Mouse (Mus musculus) layer of hippocampus, postnatal 25 days (tissue): ENCODE measurements around the gene Grik3. TPM values are rescaled to one million over a fixed set of nuclear protein-coding genes. Genes with fewer than 3 reads are reported as not detected.

Source experiments
- DNase-seq, 2 experiments: peaks; one replicate each; pipeline ENCODE4 v3.0.0; 2022; ENCODE audit warnings: mixed read lengths in 2 of 2, low spot score in 1 of 2; ENCODE audit errors: extremely low spot score in 1 of 2
- total RNA-seq, 2 experiments: library from RNA; stranded (reverse); gene quantifications; 2 replicates each; pipeline ENCODE4 v1.2.3; 2021

Gene Grik3
- total RNA-seq, 2 experiments from 2014 or later, result 22.5 to 22.7 TPM

DNA sequence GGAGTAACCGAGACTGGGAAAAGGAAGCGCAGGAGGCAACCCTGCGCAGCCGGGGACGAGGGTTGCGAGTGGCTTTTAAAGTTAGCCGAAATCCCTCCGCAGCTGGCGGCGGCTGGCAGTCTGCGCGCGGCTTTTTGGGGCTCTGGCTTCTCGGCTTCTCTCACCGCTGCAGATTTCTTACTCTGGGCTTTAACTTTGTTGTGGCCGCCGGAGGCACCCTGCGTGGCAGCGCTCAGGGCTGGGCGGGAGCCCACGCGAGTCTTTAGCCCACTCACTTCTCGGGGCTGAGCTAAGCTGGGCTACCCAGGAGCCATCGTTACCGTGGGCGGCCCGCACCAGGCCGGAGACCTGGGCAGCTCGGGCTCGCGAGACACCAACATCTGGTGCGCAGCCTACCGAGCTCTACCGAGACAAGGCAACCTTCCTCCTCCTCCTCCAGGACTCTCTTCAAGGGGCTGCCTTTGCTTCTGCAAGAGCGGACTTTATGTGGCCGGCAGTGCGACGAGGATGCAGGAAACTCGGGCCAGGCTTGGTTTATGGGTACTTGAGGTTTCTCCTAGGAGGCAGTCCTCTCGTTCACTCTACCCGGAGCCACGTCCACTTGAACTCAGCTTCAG, 1.1 kb downstream of the Grik3 start:
- no peak for DNase-seq

DNA sequence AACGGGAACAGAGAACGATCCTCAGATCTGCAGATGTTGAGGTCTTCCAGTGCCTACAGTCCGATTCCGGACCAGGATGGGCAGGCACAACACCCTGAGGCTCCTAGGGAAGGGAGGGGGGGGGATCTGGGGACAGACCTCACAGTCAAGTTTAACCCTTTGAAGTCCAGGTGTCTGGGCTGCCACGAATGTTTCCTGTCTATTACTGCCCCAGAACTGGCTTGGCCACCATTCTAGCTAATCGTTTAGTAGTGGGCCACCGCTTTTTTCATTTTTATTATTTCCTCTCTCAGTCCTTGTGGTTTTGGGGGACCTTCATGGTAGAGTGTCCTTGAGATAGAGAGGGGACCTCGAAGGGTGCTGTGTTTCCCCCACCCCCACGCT, 1.6 kb downstream of the Grik3 start:
- DNase-seq, result no peak

DNA sequence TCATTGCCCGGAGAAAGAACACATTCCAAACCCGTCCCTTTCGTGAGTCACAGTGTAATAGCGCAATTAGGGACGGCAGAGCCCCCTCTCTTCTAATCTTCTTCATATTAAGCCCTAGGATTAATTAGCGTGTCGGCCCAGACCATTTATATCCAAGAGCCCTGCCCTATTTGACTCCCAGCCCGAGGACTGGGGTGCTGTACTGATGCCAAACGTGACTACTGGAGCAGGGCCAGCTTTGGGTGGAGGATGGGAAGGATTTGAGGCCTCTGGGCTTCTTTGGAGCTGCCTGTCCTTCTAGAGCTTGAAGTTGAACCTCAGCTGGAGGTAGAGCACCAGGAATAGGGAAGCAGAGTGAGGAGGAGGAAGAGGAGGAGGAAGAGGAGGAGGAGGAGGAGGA, 2.2 kb downstream of the Grik3 start:
- no peak for DNase-seq

DNA sequence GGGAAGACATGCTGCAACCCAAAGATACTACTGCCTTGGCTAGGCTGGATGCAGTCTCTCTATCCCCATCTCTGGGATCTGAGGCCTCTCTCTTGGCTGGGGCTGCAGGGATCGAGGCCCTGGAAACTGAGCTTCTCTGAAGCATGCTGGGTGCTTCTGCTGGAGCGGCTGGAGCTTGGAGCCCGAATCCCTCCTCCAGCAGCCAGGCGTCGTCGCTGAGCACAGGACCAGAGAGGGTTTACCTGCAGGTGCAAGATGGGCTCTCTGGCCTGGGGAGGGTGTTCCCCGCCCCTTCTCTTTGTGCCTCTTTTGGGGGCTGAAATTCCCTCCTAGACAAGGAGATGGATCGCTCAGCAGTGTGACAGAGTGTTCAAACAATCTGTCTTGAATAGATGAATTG, 2.6 kb downstream of the Grik3 start:
- DNase-seq, result no peak

DNA sequence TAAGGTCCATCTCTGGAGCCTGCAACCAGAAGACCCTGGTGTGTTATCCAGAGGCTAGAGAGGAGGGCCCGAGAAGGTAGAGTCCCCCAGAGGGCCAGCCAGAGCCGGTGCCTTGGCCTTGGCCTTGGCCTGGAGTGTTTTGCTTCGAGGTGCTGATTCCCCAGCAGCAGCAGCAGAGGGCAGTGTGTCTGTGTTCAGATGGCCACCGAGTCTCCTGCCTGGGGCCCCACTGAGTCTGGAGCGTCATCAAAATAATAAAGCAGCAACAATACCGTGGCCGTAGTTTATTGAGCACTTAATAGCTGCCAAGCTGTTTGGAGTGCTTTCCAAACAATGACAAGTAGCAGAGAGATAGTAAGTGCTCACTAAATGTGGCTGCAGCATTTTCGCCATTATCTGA, 5.0 kb downstream of the Grik3 start:
- DNase-seq, result no peak

DNA sequence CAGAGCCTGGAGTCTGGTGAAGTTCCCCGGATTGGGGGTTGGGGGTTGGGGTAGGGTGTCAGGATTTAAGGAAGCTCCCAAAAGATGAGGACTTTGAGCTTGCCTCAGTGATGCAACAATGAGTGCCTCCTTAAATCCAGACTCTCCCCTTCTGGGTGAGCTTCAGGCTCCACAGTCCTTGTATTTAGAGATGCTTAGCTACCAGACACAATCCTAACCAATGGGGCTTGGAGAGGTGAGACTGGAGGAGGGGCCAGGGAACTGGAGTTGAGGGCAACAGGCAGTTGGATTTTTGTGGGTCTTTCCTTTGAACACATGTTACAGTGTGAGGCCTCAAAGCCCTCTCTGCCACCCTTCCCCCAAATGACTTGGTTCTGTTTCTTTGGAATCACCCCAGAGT, 6.5 kb downstream of the Grik3 start:
- no peak for DNase-seq

DNA sequence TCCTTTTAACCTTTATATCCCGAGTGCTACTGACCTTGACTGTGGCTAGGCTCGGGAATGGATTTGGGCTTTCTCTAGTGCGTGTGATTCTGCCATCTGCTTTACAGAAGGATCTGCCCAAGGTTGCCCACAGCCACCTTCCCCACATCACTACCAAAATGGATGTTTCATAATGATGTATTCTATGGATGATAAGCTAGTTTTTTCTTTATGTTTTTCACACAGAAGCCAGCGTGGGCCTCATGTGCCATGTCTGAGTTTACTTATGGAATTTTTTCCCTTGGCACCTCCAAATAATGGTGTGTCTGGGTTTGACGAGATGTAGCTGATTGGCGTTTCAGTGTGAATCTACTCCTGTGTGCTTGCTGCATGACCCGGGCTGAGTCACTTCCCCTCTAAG, 7.0 kb downstream of the Grik3 start:
- no peak for DNase-seq

DNA sequence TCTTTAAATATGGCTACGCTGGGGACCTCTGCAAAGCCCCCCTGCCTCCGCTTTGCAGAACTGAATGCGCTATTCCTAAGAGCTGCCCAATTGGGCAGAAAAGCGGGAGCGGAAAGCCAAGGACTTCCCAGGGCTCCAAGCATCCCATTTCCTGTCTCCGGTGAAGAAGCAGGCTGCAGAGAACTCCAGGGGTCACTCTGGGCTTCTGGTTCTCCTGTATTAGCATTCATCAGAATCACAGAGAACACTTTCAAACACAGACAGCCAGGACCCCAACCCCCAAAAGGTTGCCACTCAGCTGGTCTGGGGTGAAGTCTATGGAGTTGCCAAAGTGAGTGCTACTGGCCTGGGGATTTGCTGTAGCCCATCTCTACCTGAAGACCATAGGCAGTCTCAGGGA, 8.4 kb downstream of the Grik3 start:
- DNase-seq, result no peak

DNA sequence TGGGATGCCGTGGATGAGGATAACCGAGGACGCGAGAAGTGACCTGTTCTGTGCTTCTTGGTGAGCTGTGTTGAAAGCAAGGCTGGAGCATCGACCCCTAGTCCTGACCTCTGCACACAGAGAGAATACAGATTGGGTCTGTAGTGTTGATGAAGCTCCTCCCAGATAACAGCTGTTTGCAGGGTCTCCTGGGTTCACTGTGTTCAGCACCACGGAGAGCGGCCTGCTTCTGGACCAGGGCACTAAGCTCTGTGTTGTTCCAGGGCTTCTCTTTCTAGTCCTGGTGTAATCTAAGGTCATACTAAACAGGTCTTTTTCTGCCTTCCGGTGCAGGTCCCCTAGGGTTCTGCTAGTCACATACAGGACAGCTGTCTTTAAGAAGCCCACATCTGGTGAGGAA, 12.4 kb downstream of the Grik3 start:
- DNase-seq, result peak in 1 of 2 experiments; percentile 43

DNA sequence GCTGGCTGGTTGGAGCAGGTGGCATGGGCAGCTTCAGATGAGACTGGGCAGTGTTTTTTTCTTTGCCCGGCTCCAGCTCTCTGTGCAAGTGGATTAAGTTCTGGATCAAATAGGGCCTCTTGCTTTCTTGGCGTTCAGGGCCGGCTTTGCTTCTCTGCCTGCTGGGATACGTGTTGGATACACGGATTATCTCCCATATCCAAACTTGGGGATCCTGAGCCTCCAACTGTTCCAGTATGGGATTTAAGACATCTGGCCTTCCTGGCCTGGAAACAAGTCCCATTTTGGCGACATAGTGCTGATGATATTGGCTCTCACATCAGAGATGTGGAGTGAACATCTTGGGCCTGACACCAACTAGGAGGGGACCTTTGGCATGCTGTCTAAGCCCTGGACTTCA, 21.9 kb downstream of the Grik3 start:
- no peak for DNase-seq

DNA sequence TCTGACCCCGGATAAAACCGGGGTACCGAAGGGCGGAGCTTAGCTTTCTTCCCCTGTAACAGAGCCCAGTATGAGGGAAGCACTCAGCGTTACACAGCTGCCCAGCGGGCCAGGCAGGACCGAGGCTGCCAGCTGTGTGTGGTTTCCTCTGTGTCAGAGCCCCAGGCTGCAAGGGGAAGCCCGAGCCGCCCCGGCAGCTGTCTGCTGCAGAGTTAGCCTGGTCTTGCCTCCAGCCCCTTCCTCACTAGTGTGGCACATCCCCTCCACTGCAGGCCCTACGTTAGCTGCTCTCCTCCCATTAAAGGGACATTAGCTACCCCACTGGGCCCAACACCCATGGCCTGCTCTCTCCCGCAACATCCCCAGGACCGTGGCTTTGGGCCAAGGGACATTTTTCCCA, 25.1 kb downstream of the Grik3 start:
- DNase-seq, result no peak

DNA sequence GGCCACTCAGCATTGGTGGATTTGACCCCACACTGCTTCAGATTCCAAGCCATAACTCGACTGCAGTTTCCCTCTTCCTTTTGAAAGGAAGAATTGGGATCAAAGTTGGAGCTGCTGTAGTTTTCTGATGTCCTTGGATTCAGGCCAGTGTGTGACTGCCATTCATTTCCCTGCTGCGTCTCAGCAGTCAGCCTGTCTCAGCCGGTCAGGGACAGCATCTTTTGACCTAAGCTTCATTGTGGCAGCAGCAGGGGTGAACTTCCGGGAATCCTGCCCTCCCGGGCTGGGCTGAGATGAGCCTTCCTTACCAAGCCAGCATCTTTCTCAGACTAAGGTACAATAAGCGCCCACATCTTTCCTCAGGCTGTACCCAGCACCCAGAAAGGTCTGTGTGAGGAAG, 26.1 kb downstream of the Grik3 start:
- no peak for DNase-seq

DNA sequence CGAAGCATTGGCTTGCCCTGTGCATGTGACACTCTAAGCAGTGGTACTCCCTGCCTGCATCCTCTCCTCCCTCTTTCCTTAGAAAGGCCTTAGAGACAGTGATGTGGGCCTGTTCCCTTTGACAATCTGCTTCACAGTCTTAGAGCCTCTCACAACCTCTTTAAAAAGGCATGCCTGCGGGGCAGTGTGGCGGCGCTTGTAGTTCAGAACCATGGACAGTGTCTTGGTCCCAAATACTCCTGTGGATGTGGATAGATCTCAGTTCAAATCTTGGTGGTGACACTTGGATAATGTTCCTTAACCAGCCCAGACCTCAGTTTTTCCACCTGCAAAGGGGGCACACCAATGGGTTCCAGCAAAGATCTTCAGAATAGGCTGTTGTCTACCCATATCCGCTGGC, 28.4 kb downstream of the Grik3 start:
- DNase-seq, result no peak

DNA sequence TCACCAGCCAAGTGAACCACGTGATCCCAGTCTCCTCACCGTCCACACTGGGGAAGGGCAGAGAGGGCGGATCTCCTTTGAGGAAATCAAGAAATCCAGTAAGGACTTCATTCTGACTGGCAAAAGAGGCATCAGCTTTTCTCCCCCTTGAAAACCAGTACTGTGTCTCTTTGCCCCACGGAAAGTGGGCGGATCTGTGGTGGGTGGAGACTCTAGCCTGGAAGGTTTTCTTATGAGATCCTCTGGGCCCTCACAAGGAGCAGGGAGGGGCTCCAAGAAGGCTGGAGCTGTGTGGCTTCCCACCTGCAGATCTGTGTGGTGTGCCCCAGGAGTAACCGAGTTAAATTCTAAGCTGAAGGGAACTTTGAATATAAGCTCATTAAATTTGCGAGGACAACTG, 32.4 kb downstream of the Grik3 start:
- DNase-seq, result no peak

DNA sequence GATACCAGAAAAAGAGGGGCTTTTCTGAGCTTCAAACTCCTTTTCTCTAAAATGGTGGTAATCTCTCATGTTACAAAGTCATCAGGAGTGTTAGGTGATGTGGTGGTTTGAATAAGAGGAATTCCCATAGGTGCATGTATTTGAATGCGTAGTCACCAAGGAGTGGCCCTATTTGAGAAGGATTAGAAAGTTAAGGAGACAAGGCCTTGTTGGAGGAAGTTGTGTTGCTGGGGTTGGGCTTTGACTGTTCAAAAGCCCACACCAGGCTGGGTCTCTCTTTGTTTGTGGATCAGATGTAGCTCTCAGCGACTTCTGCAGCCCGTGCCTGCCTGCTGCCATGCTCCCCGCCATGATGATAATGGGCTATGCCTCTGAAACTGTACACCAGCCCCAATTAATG, 34.8 kb downstream of the Grik3 start:
- DNase-seq, result no peak

DNA sequence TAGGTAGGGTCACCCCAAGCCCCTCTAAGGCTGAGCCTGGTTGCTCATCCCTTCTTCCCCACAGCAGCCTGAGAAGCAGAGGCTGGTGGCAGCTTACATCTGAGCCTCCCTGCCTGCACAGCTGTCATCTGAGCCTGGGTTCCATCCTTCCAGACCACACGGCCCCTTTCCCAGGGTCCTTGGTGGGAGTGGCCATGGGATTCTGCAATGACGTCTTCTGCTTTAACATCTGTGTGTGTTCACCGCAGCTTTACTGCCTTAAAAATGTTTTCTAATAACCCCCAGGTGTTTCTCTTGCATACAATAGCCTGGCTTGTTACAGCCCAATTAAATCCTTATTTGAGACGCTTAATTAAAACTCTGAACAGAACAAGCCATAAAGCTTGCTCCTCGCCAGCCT, 35.9 kb downstream of the Grik3 start:
- DNase-seq, result no peak

DNA sequence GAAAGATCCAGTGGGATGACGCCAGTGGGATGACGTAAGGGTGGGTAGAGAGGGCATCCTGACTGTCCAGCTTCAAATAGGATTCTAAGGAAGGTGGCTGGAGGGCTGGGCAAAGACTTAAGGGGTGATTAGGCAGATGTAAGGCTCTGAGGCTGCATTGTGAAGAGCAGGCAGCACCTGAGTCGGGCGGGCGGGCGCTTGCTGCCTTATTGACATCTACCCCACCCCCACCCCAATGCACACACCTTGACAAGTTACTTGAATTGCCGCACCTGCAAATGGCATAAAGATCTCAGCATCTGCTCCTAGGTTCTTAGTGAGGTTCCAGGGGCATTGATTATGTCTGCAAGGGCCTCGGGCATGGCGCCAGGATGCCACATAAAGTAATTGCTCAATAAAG, 43.5 kb downstream of the Grik3 start:
- no peak for DNase-seq

DNA sequence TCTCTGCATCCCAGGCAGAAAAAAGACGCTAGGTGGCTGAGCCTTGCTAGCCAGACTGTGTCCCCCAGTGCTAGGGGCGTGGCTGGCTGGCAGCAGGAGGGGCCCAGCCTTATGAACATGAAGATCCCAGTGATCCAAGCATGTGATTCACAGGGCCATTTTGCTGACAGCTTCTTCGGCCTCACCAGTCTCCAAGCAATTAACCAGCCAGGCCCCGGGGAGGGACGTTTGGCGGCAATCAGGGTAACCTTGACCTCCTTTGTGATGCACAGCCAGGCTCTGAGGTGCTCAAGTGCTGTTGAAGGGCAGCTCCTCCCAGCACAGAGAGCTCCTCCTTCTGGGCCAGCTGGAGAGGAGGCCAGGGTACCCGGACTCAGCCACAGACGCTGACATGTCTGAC, 43.9 kb downstream of the Grik3 start:
- DNase-seq, result no peak

DNA sequence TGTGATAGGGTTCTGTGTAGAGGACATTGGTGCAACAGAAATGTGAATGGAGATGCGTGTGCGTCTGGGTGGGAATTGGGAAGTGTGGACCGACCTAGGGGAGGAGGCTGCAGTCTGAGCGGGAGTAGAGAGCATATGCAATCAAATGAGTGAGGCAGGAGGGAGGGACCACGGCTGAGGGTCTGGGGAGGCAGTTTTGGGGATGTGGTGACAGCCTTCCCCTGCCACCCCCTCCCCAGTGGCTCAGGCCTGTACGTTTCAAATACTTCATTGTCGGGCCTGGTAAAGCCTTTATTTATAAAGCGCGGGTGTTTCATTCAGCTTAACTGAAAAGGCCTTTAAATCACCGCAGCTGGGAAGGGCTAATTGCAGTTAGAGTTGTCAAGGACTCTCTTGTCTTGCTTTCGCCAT, 44.5 kb downstream of the Grik3 start:
- DNase-seq, result no peak

DNA sequence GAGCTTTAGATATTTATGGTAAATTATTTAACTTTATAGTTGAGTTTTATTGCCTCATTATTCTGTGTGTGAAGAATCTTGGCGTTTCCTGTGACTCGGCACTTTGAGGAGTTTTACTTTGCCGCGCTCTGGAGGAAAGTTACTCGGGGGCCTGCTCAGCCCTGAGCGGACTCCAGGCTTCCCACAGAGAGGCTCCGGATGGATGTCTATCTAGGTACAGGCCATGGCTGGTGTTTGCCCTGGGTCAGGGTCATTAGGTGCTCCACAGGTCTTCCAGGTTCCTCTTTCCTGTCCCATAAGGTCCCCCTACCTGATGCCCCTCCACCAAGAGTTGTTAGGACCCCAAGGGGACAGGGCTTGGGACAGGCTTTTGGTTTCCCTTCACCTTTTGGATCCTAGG, 45.0 kb downstream of the Grik3 start:
- DNase-seq, result no peak

DNA sequence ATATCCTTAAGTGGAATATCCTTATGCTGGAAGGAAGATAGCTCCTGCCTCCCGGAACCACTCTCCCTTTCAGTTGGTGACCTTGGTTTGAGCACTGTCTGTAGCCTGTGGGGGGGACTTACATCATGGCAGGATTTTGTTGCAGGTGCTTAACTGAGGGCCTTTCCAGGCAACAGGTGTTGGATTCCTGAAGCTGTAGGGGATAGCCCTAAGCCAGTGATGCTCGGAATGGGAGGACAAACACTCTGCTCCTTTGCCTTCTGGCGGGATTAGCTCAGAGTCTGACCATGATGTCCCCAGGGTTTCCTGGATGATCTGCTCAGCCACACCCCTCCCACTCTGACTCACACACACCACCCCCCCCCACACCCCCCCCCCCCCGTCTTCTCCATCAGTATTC, 45.5 kb downstream of the Grik3 start:
- no peak for DNase-seq

DNA sequence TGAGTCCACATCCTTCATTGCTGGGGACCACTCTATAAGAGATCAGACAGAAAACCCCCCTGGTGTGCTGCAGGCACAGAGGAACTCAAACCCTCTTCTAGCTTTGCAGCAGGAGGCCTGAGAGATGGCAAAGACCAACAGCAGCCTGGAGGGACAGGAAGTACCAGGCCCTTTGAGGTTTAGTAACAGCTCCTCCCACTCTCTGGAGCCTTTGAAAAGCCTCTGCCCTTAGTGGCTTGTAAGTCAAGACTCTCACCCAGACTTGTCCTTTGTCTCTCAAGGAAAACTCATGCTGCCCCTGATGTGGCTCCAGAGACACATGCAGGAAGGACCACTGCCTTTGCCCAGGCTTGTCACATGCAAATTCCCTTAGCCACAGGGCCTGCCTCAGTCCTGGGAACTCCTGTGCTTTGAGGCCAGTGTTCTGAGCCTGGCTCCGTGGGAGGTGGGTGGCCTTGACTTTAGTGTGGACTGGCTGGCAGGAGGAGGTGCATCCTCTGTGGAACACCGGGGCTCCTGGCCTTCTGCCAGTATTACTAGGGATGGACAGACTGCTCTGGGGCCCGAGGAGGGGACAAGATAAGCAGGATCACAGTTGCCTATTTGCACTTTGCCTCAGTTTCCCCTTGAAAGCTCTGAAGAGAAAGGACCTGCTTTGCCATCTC, 47.9 kb downstream of the Grik3 start:
- DNase-seq, result no peak

DNA sequence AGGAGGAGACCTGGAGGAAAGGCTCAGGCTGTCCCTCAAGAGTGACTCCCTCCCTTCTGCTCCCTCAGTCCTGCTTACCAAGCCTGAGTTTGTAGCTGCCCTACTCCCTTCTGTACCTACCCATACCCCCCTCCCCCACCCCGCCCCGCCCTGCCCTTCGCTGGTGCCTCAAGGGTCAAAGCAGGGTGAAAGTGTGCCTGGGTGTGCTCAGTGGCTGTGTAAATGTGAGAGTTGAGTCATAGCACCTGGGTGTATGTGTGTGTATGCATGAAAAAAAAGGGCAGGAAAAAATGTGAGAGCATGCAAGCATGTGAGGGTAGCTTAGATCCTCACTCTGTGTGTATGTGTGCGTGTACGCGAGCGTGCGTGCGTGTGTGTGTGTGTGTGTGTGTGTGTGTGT, 49.1 kb downstream of the Grik3 start:
- DNase-seq, result no peak
